Mouse (Mus musculus) bone marrow macrophage, adult 2 months (primary cell): Measurements from ENCODE around the gene Thsd4.

Source experiments
- CTCF ChIP-seq: IDR thresholded peaks from 2 replicates; pipeline ENCODE4 v1.5.1; 2012; ENCODE audit warnings: low read depth, mild to moderate bottlenecking, low read length, moderate library complexity
- POLR2A ChIP-seq: IDR thresholded peaks from 2 replicates; pipeline ENCODE4 v1.6.1; 2012; ENCODE audit warnings: mild to moderate bottlenecking, low read depth, low read length, borderline replicate concordance

- TF ChIP-seq CTCF: no peak
- no peak for TF ChIP-seq POLR2A
Measured at GRCm38 (mm10) chr9:60378235-60378634, 143.6 kb downstream of the Thsd4 start.
